Mouse (Mus musculus) intestine, embryonic 16.5 days (tissue): ENCODE results near the gene 1700025G04Rik. TPM values are rescaled to one million over a fixed set of nuclear protein-coding genes. Genes with fewer than 3 reads are reported as not detected.

Source experiments
- ATAC-seq: fragments of 200-750 bp; cut with Nextera tagmentation; 2 replicates; pipeline ENCODE4 v1.8.0; 2017; ENCODE audit warnings: moderate TSS enrichment, moderate library complexity
- H3K27ac ChIP-seq: fragments of 300-500 bp; sonication (generic); 2 replicates; pipeline ENCODE4 v1.5.1; 2014; ENCODE audit warnings: mild to moderate bottlenecking, low read length
- H3K27me3 ChIP-seq: fragments of 300-500 bp; sonication (generic); replicated peaks from 2 replicates; pipeline ENCODE4 v1.6.1; 2014; ENCODE audit warnings: low read length, control low read depth, mixed read lengths; ENCODE audit not compliant: control insufficient read depth, insufficient read depth
- H3K36me3 ChIP-seq: fragments of 300-500 bp; sonication (generic); 2 replicates; pipeline ENCODE4 v1.6.1; 2014; ENCODE audit warnings: low read length, control low read depth; ENCODE audit not compliant: control insufficient read depth, insufficient read depth
- H3K4me1 ChIP-seq: fragments of 300-500 bp; sonication (generic); 2 replicates; pipeline ENCODE4 v1.6.1; 2014; ENCODE audit warnings: low read length, control low read depth, mixed read lengths; ENCODE audit not compliant: control insufficient read depth, insufficient read depth
- H3K4me2 ChIP-seq: fragments of 300-500 bp; sonication (generic); 2 replicates; pipeline ENCODE4 v1.6.1; 2014; ENCODE audit warnings: low read depth, low read length, control low read depth
- H3K4me3 ChIP-seq: fragments of 300-500 bp; sonication (generic); 2 replicates; pipeline ENCODE4 v1.5.1; 2014; ENCODE audit warnings: mild to moderate bottlenecking, low read length
- H3K9ac ChIP-seq: fragments of 300-500 bp; sonication (generic); 2 replicates; pipeline ENCODE4 v1.6.1; 2014; ENCODE audit warnings: low read depth, low read length
- H3K9me3 ChIP-seq: fragments of 300-500 bp; sonication (generic); 2 replicates; pipeline ENCODE4 v1.6.1; 2016; ENCODE audit warnings: low read length, control low read depth; ENCODE audit not compliant: control insufficient read depth
- WGBS: fragments of 180-500 bp; shearing (Covaris S2); extraction: QIAGEN DNeasy Blood & Tissue Kit; methylation state at CpG from one replicate; pipeline ENCODE4 v1.1.7; 2014; 5-methylcytosine and 5-hydroxymethylcytosine counted together
- polyA plus RNA-seq: library from polyadenylated mRNA; unstranded; fragments of >200 nt; fragmentation: Nextera tagmentation; extraction: Ambion mirVana; gene quantifications from 2 replicates; pipeline ENCODE4 v1.2.1, GENCODE M21; 2015

1700025G04Rik gene
- polyA plus RNA-seq, 1 experiment from 2014 or later, result 18.5 TPM

GRCm38 (mm10) chr1:152016663-152017062 lies 73.3 kb downstream of the 1700025G04Rik start:
- H3K9ac ChIP-seq, result no peak overlapping the region
- no peak overlapping the region for H3K4me3 ChIP-seq
- no peak overlapping the region for H3K4me2 ChIP-seq
- H3K4me1 ChIP-seq, result peaks cover 5% of the 10 kb centered on the region; the same call in 1 of the 2 replicates
- no peak overlapping the region for H3K27ac ChIP-seq
- no peaks in the 10 kb centered on the region for H3K9me3 ChIP-seq
- WGBS, result 94% methylated on average over 3 of the region's 3 CpGs
- H3K27me3 ChIP-seq, result no peaks in the 10 kb centered on the region
- no peak for ATAC-seq
- H3K36me3 ChIP-seq, result no peaks in the 10 kb centered on the region

- H3K9me3 ChIP-seq, result no peaks in the 10 kb centered on the region
Observed at GRCm38 (mm10) chr1:152015555-152016125, 74.3 kb downstream of the 1700025G04Rik start.

GRCm38 (mm10) chr1:152011741-152012140 lies 78.2 kb downstream of the 1700025G04Rik start:
- 90% methylated on average over 5 of the region's 5 CpGs for WGBS
- no peaks in the 10 kb centered on the region for H3K36me3 ChIP-seq
- H3K27ac ChIP-seq, result no peak overlapping the region
- H3K27me3 ChIP-seq, result no peaks in the 10 kb centered on the region
- no peaks in the 10 kb centered on the region for H3K9me3 ChIP-seq
- no peak overlapping the region for H3K4me3 ChIP-seq
- H3K9ac ChIP-seq, result no peak overlapping the region
- H3K4me1 ChIP-seq, result peaks cover 5% of the 10 kb centered on the region; the same call in 1 of the 2 replicates
- H3K4me2 ChIP-seq, result no peak overlapping the region
- ATAC-seq, result no peak

More at GRCm38 (mm10) chr1:152015555-152016125, 74.3 kb downstream of the 1700025G04Rik start:
- no peaks in the 10 kb centered on the region for H3K27me3 ChIP-seq
- H3K4me3 ChIP-seq, result no peak overlapping the region
- no peaks in the 10 kb centered on the region for H3K36me3 ChIP-seq
- H3K4me2 ChIP-seq, result no peak overlapping the region
- H3K9ac ChIP-seq, result no peak overlapping the region
- no peak for ATAC-seq
- 80% methylated on average over 7 of the region's 7 CpGs for WGBS
- peaks cover 5% of the 10 kb centered on the region; the same call in 1 of the 2 replicates for H3K4me1 ChIP-seq
- H3K27ac ChIP-seq, result 0 out of 2 replicates have a peak overlapping the region, but pooled peaks have one; percentile 4

- no peak overlapping the region for H3K9ac ChIP-seq
- H3K27me3 ChIP-seq, result no peaks in the 10 kb centered on the region
- no peaks in the 10 kb centered on the region for H3K9me3 ChIP-seq
- ATAC-seq, result no peak
- 82% methylated on average over 13 of the region's 13 CpGs for WGBS
- no peaks in the 10 kb centered on the region for H3K36me3 ChIP-seq
- H3K4me1 ChIP-seq, result 0 out of 2 replicates have a peak, but pooled peaks cover 5% of the 10 kb centered on the region
- no peak overlapping the region for H3K4me3 ChIP-seq
- no peak overlapping the region for H3K27ac ChIP-seq
- no peak overlapping the region for H3K4me2 ChIP-seq
Observed at GRCm38 (mm10) chr1:152010251-152010980, 79.5 kb downstream of the 1700025G04Rik start.

- WGBS, result 44% methylated on average over 8 of the region's 8 CpGs
- Histone ChIP-seq H3K9me3 (no peaks in the 10 kb centered on the region), H3K27ac (no peak overlapping the region), H3K27me3 (no peaks in the 10 kb centered on the region), H3K4me2 (no peak overlapping the region), H3K9ac (no peak overlapping the region), H3K4me1 (0 out of 2 replicates have a peak, but pooled peaks cover 5% of the 10 kb centered on the region), H3K36me3 (no peaks in the 10 kb centered on the region), H3K4me3 (no peak overlapping the region)
- peak; percentile 42 for ATAC-seq
Observed at GRCm38 (mm10) chr1:152008473-152008991, 81.4 kb downstream of the 1700025G04Rik start.

- no peak overlapping the region for H3K9ac ChIP-seq
- H3K9me3 ChIP-seq, result no peaks in the 10 kb centered on the region
- no peak for ATAC-seq
- no peak overlapping the region for H3K4me2 ChIP-seq
- WGBS, result 88% methylated on average over 6 of the region's 6 CpGs
- no peak overlapping the region for H3K27ac ChIP-seq
- no peaks in the 10 kb centered on the region for H3K36me3 ChIP-seq
- no peak overlapping the region for H3K4me3 ChIP-seq
- H3K27me3 ChIP-seq, result no peaks in the 10 kb centered on the region
- H3K4me1 ChIP-seq, result 0 out of 2 replicates have a peak, but pooled peaks cover 5% of the 10 kb centered on the region
Observed at GRCm38 (mm10) chr1:152006529-152006928, 83.4 kb downstream of the 1700025G04Rik start.

GRCm38 (mm10) chr1:152004509-152004908 lies 85.4 kb downstream of the 1700025G04Rik start:
- Histone ChIP-seq H3K4me2 (no peak overlapping the region), H3K9me3 (no peaks in the 10 kb centered on the region), H3K27ac (no peak overlapping the region), H3K36me3 (no peaks in the 10 kb centered on the region), H3K4me3 (no peak overlapping the region), H3K9ac (no peak overlapping the region), H3K4me1 (0 out of 2 replicates have a peak, but pooled peaks cover 7% of the 10 kb centered on the region), H3K27me3 (no peaks in the 10 kb centered on the region)
- ATAC-seq, result no peak
- 89% methylated on average over 6 of the region's 6 CpGs for WGBS

GRCm38 (mm10) chr1:152000461-152000860 lies 89.5 kb downstream of the 1700025G04Rik start:
- Histone ChIP-seq H3K4me1 (0 out of 2 replicates have a peak, but pooled peaks cover 5% of the 10 kb centered on the region), H3K9me3 (no peaks in the 10 kb centered on the region), H3K27ac (no peak overlapping the region), H3K4me2 (no peak overlapping the region), H3K4me3 (no peak overlapping the region), H3K27me3 (no peaks in the 10 kb centered on the region), H3K36me3 (no peaks in the 10 kb centered on the region), H3K9ac (no peak overlapping the region)
- WGBS, result 73% methylated on average over 5 of the region's 5 CpGs
- ATAC-seq, result no peak

- Histone ChIP-seq H3K9me3 (no peaks in the 10 kb centered on the region), H3K27ac (no peak overlapping the region), H3K9ac (no peak overlapping the region), H3K27me3 (no peaks in the 10 kb centered on the region), H3K4me2 (no peak overlapping the region), H3K4me1 (0 out of 2 replicates have a peak, but pooled peaks cover 5% of the 10 kb centered on the region), H3K36me3 (no peaks in the 10 kb centered on the region), H3K4me3 (no peak overlapping the region)
- ATAC-seq, result no peak
- WGBS, result 67% methylated on average over 7 of the region's 7 CpGs
Observed at GRCm38 (mm10) chr1:151999424-151999842, 90.5 kb downstream of the 1700025G04Rik start.
